Mouse (Mus musculus): ENCODE measurements around the gene Defb13. TPM values are rescaled to one million over a fixed set of nuclear protein-coding genes. Genes with fewer than 3 reads are reported as not detected.

Defb13 gene
- polyA plus RNA-seq, 1 experiment from 2014 or later, result not detected

Other genes with a start within 250 kb of the Defb13 start
- gene AY761184, start 243.1 kb upstream of the Defb13 start, polyA plus RNA-seq (2014; fragmentation: Nextera tagmentation; extraction: Ambion mirVana), result not detected in 2 replicates
- gene Defa24, start 212.3 kb upstream of the Defb13 start, polyA plus RNA-seq (2014; fragmentation: Nextera tagmentation; extraction: Ambion mirVana), result not detected in 2 replicates
- not detected in 2 replicates for gene Defb50, start 123.2 kb upstream of the Defb13 start, polyA plus RNA-seq (2014; fragmentation: Nextera tagmentation; extraction: Ambion mirVana)
- 1.1 TPM in 1 of 2 replicates, not detected in the other for gene Defb2, start 106.8 kb upstream of the Defb13 start, polyA plus RNA-seq (2014; fragmentation: Nextera tagmentation; extraction: Ambion mirVana)
- not detected in 2 replicates for gene Defb10, start 87.9 kb upstream of the Defb13 start, polyA plus RNA-seq (2014; fragmentation: Nextera tagmentation; extraction: Ambion mirVana)
- gene Defb9, start 61.3 kb upstream of the Defb13 start, polyA plus RNA-seq (2014; fragmentation: Nextera tagmentation; extraction: Ambion mirVana), result not detected in 2 replicates
- not detected in 2 replicates for gene Defb11, start 40.4 kb upstream of the Defb13 start, polyA plus RNA-seq (2014; fragmentation: Nextera tagmentation; extraction: Ambion mirVana)
- gene Defb15, start 14.1 kb upstream of the Defb13 start, polyA plus RNA-seq (2014; fragmentation: Nextera tagmentation; extraction: Ambion mirVana), result not detected in 2 replicates
- not detected in 2 replicates for gene Defb35, start 8.4 kb upstream of the Defb13 start, polyA plus RNA-seq (2014; fragmentation: Nextera tagmentation; extraction: Ambion mirVana)
- not detected in 2 replicates for gene Fam90a1a, start 12.0 kb downstream of the Defb13 start, polyA plus RNA-seq (2014; fragmentation: Nextera tagmentation; extraction: Ambion mirVana)
- gene Ccdc70, start 23.0 kb downstream of the Defb13 start, polyA plus RNA-seq (2014; fragmentation: Nextera tagmentation; extraction: Ambion mirVana), result not detected in 2 replicates
- 8.1 and 10.0 TPM in 2 replicates for gene Atp7b, start 113.5 kb downstream of the Defb13 start, polyA plus RNA-seq (2014; fragmentation: Nextera tagmentation; extraction: Ambion mirVana)
- 37.0 and 40.3 TPM in 2 replicates for gene Alg11, start 114.0 kb downstream of the Defb13 start, polyA plus RNA-seq (2014; fragmentation: Nextera tagmentation; extraction: Ambion mirVana)
- gene Nek5, start 178.3 kb downstream of the Defb13 start, polyA plus RNA-seq (2014; fragmentation: Nextera tagmentation; extraction: Ambion mirVana), result 0.32 TPM in 2 replicates
- gene Nek3, start 219.7 kb downstream of the Defb13 start, polyA plus RNA-seq (2014; fragmentation: Nextera tagmentation; extraction: Ambion mirVana), result 7.0 and 10.7 TPM in 2 replicates
- 61.5 and 62.0 TPM in 2 replicates for gene Ckap2, start 239.1 kb downstream of the Defb13 start, polyA plus RNA-seq (2014; fragmentation: Nextera tagmentation; extraction: Ambion mirVana)
- gene Vps36, start 246.0 kb downstream of the Defb13 start, polyA plus RNA-seq (2014; fragmentation: Nextera tagmentation; extraction: Ambion mirVana), result 57.4 and 60.0 TPM in 2 replicates